Mouse (Mus musculus): ENCODE data around the gene Etv4.

Etv4 gene

DNA sequence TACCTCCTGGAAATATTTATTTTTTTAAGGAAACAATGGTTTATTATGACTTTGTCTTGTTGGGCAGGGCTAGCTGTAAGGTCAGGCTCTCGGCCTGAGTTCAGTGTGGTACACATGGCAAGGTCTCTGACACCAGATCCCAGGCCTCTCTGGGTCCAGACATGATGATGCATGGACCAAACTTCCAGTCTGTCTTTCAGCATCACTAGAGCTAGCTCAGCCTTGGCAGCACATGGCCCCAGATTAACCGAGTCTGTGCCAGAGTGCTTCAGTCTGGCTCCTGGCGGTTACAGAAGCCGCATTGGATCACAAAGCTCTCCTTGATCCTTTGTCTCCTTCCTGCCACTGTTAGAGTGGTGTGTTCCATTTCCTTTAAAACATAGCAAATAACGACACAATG is 17.8 kb downstream of the Etv4 start:
- POLR2A ChIA-PET: interaction anchor here (0.9 to 2.8 kb wide), 11 partner anchors 14 to 143 kb away, joined by 3 to 14 read pairs (median 4); partner anchors contain the start of genes Dhx8 (in 1 of the 4) and Etv4 (in 1 of the 4)
- CTCF ChIA-PET: interaction anchor here (0.5 to 1.4 kb wide), 5 partner anchors 46 to 147 kb away, joined by 3 to 5 read pairs (median 3); no protein-coding TSS in a partner anchor

DNA sequence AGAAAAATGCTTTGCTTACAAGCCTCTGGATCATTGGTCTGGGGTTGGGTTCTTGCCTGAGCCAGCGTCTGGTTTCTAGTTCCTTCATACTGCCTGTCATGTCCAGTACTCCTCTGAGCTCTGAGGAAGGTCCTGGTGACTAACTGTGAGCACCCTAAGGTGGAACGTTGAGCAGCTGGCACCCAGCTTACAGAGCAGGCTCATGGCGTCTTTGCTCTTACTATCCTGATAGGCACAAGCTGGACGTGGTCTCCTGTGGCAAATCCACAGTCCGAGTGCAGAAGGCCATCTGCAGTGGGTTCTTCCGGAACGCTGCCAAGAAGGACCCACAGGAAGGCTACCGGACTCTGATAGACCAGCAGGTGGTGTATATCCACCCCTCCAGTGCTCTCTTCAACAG is 20.6 kb downstream of the Etv4 start:
- ChIA-PET POLR2A (interaction anchor here (0.6 to 2.8 kb wide), 9 partner anchors 15 to 106 kb away, joined by 3 to 14 read pairs (median 3); partner anchors contain the start of gene Etv4 (in 2 of the 4)), CTCF (interaction anchor here (0.5 to 1.7 kb wide), 9 partner anchors 10 to 428 kb away, joined by 3 to 13 read pairs (median 3); partner anchors contain the start of gene Etv4 (in 1 of the 4))

DNA sequence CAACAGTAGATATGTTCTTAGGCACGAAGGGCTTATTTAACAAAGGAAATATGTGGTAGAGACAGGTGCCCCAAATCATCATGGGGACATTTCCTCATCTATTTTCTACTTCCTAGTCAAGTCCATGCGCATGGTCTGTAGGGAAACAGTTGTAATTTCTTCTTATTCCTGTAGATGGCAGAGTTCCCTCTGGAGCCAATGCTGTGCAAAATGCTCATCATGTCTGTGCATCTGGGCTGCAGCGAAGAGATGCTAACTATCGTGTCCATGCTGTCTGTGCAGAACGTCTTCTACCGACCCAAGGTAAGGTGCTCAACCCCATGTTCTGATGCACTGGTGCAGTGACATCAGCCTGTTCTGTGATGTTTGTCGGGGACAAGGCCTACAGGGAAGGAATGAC is 21.4 kb downstream of the Etv4 start:
- POLR2A ChIA-PET: interaction anchor here in 1 of 4 experiments (0.6 to 1.6 kb wide), 5 partner anchors 8 to 204 kb away, joined by 3 to 5 read pairs (median 3); partner anchors contain the start of gene Dhx8
- CTCF ChIA-PET: interaction anchor here (0.6 to 2.0 kb wide), 12 partner anchors 19 to 433 kb away, joined by 3 to 10 read pairs (median 4); partner anchors contain the start of gene Aoc3 (in 1 of the 4)

DNA sequence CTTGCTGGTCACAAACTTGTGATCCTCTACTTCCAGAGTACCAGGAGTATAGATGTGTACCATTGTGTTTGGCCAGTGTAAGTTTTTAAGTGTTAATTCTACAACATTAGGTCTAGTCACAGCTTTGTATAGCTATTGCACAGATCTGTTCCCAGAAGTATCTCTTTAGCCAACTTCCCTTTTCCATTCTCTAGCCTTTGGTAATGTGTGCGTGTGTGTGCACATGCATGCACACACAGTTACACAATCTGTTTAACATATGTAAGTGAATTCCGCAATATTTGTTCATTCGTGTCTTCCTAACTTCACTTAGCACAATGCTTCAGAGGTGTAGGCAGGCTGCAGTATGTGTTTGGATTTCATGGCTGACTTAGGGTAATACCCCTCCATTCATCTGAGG is 25.6 kb downstream of the Etv4 start:
- CTCF ChIA-PET: no interaction called here
- POLR2A ChIA-PET: interaction anchor here in 1 of 4 experiments (1.0 to 1.1 kb wide), 2 partner anchors 27 to 242 kb away, joined by 3 to 4 read pairs; partner anchors contain the start of gene Dhx8

DNA sequence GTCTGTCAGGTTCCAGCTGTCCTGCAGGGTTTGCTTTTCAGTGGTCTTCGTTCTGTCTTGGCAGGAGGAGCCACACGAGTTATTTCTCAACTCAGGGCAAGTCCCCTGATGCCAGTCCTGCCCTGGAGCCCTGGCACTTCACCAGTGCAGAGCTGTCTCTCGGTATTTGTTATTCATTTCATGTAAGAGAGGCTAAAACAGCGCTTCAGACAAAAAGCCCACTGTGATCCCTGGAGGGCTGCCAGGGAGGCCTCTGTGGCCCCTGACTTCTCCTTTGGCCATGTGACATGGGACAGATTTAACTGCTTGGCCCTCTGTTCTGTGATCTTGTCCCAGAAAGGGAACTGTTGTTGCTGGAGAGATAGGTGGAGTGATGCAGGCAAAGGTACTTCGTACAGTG is 26.7 kb downstream of the Etv4 start:
- CTCF ChIA-PET: interaction anchor here in 1 of 4 experiments (0.6 to 0.7 kb wide), 2 partner anchors 55 to 152 kb away, joined by 3 to 5 read pairs; no protein-coding TSS in a partner anchor
- POLR2A ChIA-PET: interaction anchor here in 1 of 4 experiments (1.1 kb wide), 1 partner anchor 241 kb away, joined by 4 read pairs; no protein-coding TSS in a partner anchor

DNA sequence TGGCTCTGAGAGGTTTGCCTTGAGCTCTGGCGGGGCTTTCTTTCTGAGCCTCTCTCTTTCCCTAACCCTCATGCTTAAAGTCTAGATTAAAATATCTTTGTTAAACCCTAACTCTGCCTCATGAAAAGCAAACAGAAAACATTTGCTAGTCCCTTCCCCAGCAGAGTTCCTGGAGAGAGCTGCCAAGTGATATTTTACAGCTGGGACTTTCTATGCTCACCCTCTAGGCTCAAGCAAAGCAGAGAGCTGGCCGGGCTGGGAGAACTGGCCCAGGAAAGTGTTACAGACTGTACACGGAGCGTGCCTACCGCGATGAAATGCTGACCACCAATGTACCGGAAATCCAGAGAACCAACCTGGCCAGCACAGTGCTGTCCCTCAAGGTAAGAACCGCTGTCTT is 27.8 kb downstream of the Etv4 start:
- POLR2A ChIA-PET: interaction anchor here in 2 of 4 experiments (0.7 to 2.6 kb wide), 4 partner anchors 12 to 99 kb away, joined by 3 to 7 read pairs (median 4); partner anchors contain the start of gene Dhx8 (in 2 of the 2)
- CTCF ChIA-PET: interaction anchor here in 1 of 4 experiments (0.6 kb wide), 2 partner anchors 195 to 351 kb away, joined by 3 to 4 read pairs; partner anchors contain the start of gene Pyy

GRCm38 (mm10) chr11:101756616-101757015 is 28.6 kb downstream of the Etv4 start:
- POLR2A ChIA-PET: interaction anchor here in 3 of 4 experiments (0.6 to 2.6 kb wide), 4 partner anchors 15 to 1359 kb away, joined by 3 to 7 read pairs (median 3); partner anchors contain the start of genes Dhx8 (in 1 of the 3) and Jup (in 1 of the 3)
- CTCF ChIA-PET: interaction anchor here in 1 of 4 experiments (0.6 kb wide), 1 partner anchor 351 kb away, joined by 4 read pairs; the partner anchor contains the start of gene Pyy

DNA sequence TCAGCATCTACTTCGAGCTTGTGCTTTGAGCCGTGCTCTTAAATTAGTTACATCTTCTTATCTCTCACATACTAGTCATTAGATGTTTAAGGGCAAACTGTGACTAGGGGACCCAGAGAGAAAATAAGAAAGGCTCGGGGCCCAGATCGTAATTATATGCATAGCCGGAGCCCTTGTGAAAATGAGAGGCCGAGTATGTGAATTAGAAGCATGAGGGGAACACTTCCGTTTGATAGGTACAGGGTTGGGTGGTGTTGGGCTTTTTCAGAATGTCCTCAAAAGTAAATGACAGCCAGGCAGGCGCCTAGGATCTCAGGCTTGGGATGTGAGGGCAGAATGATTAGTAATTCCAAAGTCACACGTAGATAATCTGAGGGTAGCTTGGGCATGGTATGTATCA is 51.6 kb downstream of the Etv4 start:
- ChIA-PET POLR2A (interaction anchor here (0.6 to 22.6 kb wide), 72 partner anchors 7 to 905 kb away, joined by 3 to 474 read pairs (median 8); partner anchors contain the start of genes Arl4d (in 4 of the 4), Rdm1 (in 2 of the 4), Becn1 (in 1 of the 4) and Etv4 (in 1 of the 4)), CTCF (interaction anchor here (0.6 to 5.5 kb wide), 30 partner anchors 10 to 750 kb away, joined by 3 to 98 read pairs (median 6); partner anchors contain the start of genes Arl4d (in 2 of the 4), Etv4 (in 1 of the 4) and Rpl27 (in 1 of the 4))

GRCm38 (mm10) chr11:101732518-101733440 is 52.4 kb downstream of the Etv4 start, which contains the start of gene Dhx8:
Gene Dhx8 (plus strand): TSS chr11:101732919.
- POLR2A ChIA-PET: interaction anchor here (0.5 to 22.6 kb wide), 124 partner anchors 8 to 906 kb away, joined by 3 to 474 read pairs (median 5); partner anchors contain the start of genes Arl4d (in 4 of the 4), Rdm1 (in 3 of the 4), Etv4 (in 2 of the 4) and Rpl27 (in 2 of the 4)
- CTCF ChIA-PET: interaction anchor here (0.5 to 5.5 kb wide), 82 partner anchors 9 to 749 kb away, joined by 3 to 98 read pairs (median 5); partner anchors contain the start of genes Arl4d (in 3 of the 4), Etv4 (in 2 of the 4), Rdm1 (in 1 of the 4) and Rpl27 (in 1 of the 4)

GRCm38 (mm10) chr11:101729308-101729707 is 55.9 kb downstream of the Etv4 start:
- POLR2A ChIA-PET: interaction anchor here (0.7 to 22.6 kb wide), 13 partner anchors 9 to 124 kb away, joined by 3 to 474 read pairs (median 4); partner anchors contain the start of gene Arl4d (in 3 of the 4)
- CTCF ChIA-PET: interaction anchor here in 3 of 4 experiments (0.8 to 5.5 kb wide), 4 partner anchors 64 to 71 kb away, joined by 3 to 90 read pairs (median 52); partner anchors contain the start of gene Arl4d (in 1 of the 3)

DNA sequence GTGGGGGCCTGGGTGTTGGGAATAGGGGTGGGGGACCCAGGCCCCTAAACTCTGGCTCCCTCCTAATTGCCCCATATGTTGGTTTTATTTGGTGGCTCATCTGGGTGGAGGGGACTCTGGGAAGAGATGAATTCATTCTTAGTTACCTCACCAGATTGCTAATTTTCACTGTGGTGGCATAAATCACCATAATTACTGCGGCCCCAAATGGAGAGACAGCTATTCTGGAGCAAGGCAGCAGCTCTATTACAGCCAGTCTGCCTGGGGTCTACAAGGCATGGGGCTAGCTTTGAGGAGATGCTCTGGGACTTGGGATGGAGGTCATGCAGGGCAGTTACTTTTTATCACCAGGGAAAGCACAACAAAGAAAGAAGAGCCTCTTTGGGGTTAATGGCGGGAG is 58.4 kb downstream of the Etv4 start:
- ChIA-PET POLR2A (interaction anchor here (1.2 to 22.6 kb wide), 14 partner anchors 18 to 82 kb away, joined by 3 to 474 read pairs (median 4); partner anchors contain the start of gene Arl4d (in 2 of the 4)), CTCF (interaction anchor here in 1 of 4 experiments (0.6 kb wide), 1 partner anchor 248 kb away, joined by 3 read pairs; no protein-coding TSS in a partner anchor)

- POLR2A ChIA-PET: interaction anchor here in 3 of 4 experiments (1.2 to 22.6 kb wide), 4 partner anchors 52 to 67 kb away, joined by 3 to 474 read pairs (median 115); partner anchors contain the start of gene Arl4d (in 2 of the 3)
Observed at GRCm38 (mm10) chr11:101725043-101725442, 60.1 kb downstream of the Etv4 start.

GRCm38 (mm10) chr11:101719986-101720520 is 65.1 kb downstream of the Etv4 start:
- POLR2A ChIA-PET: interaction anchor here in 3 of 4 experiments (0.5 to 22.6 kb wide), 14 partner anchors 10 to 407 kb away, joined by 3 to 474 read pairs (median 7); partner anchors contain the start of genes Dhx8 (in 3 of the 3) and Arl4d (in 2 of the 3)
- CTCF ChIA-PET: interaction anchor here in 2 of 4 experiments (1.4 to 1.7 kb wide), 2 partner anchors 12 to 13 kb away, joined by 5 read pairs; partner anchors contain the start of gene Dhx8 (in 2 of the 2)

More at GRCm38 (mm10) chr11:101725043-101725442, 60.1 kb downstream of the Etv4 start:
- CTCF ChIA-PET: interaction anchor here in 1 of 4 experiments (0.6 kb wide), 1 partner anchor 965 kb away, joined by 6 read pairs; no protein-coding TSS in a partner anchor

Data from embryonic stem cell, embryonic (primary cell).